Mouse (Mus musculus): ENCODE data around the gene Erfe.

DNA sequence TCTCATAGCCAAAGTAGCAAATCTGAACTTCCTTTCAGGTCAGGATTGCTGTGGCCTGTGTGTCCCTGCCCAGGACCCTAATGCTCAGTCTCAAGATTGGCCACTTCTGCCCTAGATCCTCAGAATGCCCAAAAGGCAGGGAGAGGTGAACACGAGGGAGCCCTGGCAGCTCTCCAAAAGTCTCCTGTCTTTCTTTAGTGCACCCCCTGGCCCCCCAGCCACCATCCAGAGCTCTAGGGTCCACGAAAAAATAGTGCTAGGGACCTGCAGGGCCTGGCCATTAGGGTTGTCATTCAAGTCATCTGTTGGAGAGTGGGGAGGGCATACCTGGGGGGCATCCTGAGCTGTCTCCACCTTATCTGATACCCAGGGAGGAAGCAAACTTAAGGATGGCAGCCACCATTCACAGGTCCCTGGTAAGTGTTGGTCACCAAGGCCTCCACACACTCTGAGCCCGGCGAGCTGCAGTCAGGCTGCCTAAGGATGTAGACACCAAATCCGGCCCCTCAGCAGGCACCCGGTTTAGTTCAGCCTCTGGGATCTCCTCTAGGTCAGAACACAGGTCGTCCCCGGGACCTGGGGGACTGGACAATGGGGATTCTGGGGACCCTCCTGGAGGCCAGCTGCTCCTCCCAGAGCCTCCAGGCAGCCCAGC, 45.5 kb downstream of the Erfe start:
- TF ChIP-seq CTCF (IDR thresholded peaks at IDR 0.05; ENCODE audit: borderline replicate concordance, control insufficient read depth, extremely low read depth, insufficient read depth, low read length, poor library complexity) (no peak), POLR2A (IDR thresholded peaks at IDR 0.05; ENCODE audit: control insufficient read depth, extremely low read depth, insufficient read depth, low read length, poor library complexity) (no peak)
